Mouse (Mus musculus) liver, postnatal 0 days (tissue): ENCODE measurements around the gene Pdcd2l.

Source experiments
- CTCF ChIP-seq: sonication (generic); IDR thresholded peaks from 2 replicates; pipeline ENCODE4 v1.5.1; 2016; ENCODE audit warnings: antibody characterized with exemption, low read depth
- EP300 ChIP-seq: IDR thresholded peaks from 2 replicates; pipeline ENCODE4 v1.6.1; 2016; ENCODE audit warnings: antibody characterized with exemption, low read depth, mild to moderate bottlenecking

DNA sequence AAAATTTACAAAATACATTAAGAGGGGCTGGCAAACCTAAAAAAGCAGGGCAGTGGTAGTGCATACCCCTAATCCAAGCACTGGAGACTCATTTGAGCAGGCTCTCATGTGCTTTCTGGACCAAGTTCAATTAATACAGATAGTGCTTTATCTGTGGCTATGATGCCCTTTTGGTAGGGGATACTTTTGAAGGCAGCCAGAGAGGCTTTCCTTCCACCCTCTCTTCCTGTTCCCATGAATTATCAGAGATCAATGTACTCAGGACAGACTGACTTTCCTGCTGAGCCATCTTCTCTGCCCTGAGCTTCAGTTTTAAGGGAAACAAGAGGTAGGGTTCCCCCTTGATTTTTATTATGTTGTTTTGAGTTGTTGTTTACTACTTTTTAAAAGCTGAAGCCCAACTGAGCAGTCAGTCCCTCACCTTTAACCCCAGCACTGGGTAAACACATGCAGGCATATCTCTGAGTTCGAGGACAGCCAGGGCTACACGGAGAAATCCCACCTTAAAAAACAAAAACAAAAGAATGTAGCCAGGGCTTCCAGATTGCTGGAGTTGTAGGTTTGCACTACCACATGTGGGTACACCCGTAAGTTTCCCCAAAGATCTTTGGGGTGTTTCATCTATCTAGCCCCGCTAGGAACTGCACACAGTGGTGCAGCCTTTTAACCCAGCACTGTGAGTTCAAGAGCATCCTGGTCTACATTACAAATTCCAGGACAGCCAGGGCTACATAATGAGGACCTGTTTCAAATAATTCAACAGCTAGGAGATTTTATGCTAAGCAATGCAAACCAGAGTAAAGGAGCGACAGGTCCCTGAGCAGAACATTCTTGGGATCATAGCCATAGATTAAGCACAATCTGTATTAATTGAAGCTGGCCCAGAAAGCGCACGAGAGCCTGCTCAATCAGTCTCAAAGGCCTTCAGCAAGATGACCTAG lies 36.6 kb upstream of the Pdcd2l start:
- no peak for TF ChIP-seq EP300
- TF ChIP-seq CTCF, result no peak
